Mouse (Mus musculus): Measurements from ENCODE around the gene Loxl1.

Loxl1 gene

DNA sequence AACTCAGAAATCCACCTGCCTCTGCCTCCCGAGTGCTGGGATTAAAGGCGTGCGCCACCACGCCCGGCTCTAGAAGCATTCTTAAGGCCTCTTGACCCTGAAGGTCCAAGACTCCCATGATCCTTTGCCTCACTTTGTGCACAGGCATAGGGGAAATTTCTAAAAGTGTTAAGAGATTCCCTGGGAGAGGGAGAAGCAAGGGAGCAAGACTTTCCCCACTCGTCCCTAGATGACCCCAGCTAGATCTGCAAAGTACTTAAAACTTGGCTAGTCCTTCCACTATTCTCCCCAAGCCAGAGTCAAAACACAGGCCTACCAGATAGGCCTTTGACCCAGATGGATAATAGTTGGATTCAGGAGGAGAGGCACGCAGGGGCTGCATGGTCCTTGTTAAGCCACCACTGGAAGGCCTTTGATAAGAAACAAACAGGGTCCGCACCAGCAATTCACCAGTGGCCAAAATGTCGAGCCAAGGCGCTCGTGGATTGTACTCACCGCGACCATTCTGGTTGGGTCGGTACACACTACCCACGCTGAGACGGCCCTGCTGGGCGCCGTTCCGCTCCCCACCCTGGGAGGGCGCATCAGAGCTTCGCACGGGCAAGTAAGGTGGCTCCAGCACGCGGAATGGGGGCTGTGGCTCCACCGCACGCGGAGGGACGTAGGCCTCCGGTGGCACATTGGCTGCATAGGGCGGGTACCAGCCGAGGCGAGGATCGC lies 1.6 kb downstream of the Loxl1 start:
- ATAC-seq (ENCODE audit: low TSS enrichment) = no peak

DNA sequence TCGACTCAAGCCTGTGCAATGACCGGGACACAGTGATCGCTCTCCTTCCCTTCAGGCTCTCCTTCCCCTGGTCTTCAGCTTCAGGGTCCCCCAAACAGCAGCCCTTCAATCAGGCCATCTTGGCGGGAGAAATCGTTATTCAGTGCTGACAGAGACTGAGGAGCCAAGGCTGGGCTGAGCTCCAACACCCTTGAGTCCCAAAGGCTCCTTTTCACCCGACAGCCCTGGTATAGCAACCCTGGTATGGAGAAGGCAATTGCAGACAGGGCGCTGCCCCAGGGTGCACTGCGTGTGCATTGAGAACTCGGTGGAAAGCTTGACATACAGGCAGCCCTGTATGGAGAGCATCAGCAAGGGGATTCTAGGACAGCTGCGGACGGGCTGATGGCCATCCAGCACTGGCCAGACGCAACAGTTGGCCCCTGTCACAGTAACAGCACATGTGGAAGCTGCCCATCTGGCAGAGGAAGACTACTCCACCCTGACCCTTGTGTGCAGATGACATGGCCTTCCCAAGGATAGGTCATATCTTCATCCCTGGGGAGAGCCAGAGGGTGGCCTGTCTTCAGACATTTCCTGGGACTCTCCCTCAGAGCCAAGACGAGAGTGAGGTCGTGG lies 2.8 kb downstream of the Loxl1 start:
- no peak for ATAC-seq (ENCODE audit: low TSS enrichment)

DNA sequence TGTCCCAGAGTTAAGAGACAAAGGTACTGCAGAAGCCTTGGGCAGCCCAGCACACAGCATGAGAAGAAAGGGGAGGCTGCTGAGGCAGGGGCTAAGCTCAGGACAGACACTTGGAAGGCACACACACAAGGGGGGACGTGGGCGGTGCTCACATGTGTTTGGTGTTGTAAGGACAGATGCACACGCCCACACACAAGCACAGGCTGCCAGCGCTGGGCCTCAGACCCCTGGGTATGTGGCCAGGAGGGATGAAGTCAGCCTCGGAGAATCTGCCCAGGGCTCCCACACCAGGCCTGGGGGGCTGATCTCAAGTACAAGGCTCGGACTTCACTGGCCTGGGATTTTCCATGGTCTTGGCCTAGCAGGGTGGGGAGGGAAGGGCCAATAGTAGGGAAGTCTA lies 4.6 kb downstream of the Loxl1 start:
- ATAC-seq (ENCODE audit: low TSS enrichment) = peak; percentile 66

DNA sequence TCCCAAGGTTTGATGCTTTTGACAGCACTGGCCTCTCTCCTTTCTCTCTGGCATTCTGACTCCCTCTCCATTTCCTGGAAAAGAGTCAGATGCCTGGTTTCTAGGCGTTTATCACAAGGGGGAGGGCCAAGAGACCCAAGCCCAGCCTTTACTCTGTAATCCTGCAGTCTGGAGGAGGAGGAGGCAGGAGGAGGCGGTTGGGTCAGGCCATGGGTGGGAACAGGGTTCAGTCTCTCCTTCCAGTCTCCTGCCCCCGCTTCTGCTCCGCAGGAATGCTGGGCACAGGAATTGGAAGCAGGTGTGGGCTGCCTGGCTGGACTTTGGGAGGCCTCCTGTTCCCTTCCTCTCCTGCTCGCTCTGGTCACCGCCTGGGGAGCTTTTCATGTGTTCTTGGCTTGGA lies 7.3 kb downstream of the Loxl1 start:
- ATAC-seq (ENCODE audit: low TSS enrichment) = no peak

DNA sequence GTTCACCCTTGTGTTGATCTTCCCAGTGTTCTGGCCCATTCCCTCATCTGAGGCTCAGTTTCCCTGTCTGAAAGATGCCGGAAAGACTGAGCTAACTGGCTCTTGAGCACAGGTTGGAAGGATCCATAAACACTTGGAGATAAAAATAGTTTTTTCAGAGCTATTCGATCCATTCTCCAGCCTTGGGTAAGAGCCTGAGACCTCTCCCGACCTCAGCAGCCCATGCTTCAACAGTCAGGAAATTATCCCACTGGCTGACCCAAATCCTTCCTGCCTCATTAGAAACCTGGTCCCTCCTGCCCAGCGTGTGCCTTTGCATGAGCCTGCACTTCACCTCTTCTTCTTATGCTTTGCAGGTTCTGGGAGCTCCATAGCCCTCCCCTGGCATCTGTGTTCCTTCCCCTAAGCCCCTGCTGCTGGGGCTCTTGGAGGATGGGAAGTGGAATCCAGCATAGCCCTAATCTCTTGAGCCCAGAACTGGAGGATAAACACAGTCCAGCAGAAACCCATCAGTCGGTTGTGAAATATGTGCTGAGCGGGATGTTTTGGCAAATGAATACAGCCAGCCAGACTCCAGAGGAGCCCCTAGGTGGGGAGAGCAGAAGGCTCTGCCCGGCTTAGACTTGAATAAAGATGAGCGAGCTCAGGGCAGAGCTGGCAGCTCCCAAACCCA lies 9.3 kb downstream of the Loxl1 start:
- no peak for ATAC-seq (ENCODE audit: low TSS enrichment)

DNA sequence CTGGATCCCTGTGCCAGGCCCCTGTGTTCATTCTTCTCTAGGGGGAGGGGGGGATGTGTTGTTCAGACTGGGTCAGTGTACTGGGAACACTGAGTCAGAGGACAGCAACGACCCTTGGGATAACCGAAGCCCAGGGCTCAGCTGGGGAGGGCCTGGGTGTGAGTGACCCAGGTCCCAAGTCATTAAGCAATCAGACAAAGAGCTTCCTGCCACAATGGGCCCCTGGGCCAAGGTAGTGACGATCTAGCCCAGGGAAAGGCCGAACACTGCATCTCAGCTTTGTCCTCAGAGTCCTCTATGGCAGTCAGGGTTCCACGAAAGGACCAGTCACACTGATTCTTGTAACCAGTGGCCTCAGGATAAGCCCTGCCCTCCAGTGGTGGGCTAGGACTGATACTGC lies 9.9 kb downstream of the Loxl1 start:
- ATAC-seq (ENCODE audit: low TSS enrichment) = no peak

DNA sequence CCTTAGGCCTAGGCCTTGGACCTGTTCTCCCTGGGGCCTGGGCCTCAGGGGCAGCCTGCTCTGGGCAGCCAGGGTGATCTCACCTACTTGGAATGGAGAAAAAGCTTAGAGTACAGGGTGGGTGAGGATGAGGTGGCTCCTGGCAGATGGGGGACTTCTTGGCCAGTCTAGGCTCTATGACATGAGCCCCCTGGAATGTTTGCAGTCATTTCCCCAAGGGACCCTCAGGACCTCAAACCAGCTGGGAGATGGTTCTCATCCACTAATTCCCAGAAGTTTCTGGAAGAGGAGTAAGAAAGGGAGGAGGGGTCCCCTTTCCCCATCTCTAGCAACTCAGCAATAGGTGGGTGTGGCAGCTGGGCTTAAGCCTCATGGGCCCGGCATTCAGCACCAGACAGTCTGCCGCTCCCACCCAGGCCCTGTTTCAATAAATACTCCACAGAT lies 13.6 kb downstream of the Loxl1 start:
- ATAC-seq (ENCODE audit: low TSS enrichment) = no peak

DNA sequence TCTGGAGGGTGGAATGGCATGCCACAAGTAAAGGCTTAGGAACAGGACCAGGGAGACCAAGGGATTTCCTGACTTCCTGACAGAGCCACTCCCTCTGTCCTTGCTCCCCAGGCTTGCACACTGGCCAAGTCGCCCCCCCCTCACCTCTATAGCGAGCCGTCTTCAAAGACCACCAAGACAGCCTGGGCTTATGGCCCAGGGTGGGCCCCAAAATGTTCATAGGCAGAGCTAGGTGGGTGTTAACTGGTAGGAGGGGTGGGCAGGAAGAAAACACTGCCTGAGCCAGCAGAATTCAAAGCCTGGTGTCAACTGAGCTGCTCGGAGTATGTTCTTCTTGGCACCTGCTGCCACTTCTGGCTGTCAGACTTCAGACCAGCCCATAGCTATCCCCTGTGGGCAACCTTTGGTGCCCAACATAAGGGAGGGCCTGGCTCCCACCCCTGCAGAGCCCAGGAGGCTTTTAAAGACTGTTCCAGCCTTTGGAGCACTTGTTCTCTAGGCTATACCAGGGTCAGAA lies 15.0 kb downstream of the Loxl1 start:
- ATAC-seq (ENCODE audit: low TSS enrichment) = no peak

DNA sequence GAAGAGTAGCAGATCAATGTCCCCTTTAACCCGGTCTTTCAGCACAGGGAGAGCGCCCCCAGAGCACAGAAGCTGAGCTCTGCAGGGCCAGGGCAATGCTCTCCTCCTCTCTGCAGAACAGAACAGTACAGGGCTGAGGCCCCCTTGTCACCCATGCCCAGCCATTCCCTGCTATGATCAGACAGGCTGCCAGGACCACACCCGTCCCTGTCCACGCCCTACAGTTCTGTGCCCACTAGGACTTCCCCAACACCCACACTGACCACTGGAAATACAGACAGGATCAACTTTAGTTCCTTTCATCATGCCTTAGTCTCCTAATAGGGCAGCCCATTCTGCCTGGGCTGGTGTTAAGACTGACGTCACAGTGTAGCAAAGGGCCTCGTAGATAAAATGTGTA lies 15.9 kb downstream of the Loxl1 start:
- ATAC-seq (ENCODE audit: low TSS enrichment) = no peak

DNA sequence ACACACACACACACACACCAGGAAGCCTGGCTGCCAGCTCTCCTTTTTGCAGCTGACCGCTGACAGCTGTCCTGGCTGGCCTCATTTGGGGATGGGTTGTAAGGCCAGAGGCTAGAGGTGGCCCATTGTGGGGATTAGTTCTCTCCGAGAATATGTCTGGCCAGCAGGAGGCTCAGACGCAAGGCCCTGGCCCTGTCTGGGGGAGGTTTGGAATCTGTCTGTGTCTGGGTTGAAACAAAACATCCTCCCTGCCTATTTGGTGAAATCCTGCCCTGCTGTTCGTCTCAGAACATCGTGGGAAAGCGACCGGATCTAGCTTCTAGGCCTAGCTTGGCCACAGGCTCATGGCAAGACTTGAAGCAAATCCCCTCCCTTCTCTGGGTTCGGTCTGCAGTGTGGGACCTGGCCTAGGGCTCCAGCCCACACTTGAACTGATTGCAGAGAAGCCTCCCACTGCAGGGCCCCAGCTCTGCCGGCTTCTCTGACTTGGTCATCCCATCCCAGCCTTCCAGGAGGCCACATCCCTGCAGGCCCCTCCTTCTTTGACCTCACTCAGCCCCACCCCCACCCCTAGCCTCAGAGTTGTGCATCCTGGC lies 17.1 kb downstream of the Loxl1 start:
- ATAC-seq (ENCODE audit: low TSS enrichment) = no peak

DNA sequence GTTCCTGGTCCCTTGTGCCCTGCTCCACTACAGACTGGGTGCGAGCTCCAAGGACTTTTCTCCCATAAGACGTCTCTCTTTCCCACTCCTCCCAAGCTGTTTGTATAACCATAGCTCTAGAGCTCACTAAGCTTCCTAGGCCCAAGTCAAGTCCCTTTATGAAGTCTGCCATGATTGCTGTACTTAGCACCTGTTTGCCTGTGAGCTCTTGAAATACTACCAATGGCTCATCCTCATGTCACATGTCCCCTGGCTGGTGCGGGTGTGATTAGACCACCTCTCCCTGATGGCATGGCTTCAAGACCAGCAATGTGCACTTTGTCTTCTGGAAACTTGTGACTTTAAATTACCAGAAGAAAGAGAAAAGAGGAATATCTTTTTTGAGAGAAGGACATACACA lies 17.6 kb downstream of the Loxl1 start:
- no peak for ATAC-seq (ENCODE audit: low TSS enrichment)

DNA sequence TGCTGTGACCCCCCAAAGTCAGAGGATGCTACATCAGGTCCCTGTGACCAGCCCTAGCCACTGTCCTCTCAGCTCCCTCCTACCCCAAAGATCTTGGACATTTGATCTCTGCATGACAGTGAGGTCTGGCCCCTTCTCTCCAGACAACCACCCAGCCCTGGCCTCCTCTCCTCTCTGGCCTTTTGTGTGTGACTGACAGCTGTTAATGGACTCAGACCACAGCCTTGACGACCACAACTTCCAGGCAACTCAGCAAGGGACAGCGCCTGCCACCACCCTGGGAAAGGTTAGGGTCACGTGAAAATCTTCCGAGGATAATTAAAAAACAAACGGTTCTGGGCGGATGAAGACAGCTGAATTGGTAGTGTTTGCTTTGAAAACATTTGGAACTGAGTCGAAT lies 18.5 kb downstream of the Loxl1 start:
- ATAC-seq (ENCODE audit: low TSS enrichment) = no peak

DNA sequence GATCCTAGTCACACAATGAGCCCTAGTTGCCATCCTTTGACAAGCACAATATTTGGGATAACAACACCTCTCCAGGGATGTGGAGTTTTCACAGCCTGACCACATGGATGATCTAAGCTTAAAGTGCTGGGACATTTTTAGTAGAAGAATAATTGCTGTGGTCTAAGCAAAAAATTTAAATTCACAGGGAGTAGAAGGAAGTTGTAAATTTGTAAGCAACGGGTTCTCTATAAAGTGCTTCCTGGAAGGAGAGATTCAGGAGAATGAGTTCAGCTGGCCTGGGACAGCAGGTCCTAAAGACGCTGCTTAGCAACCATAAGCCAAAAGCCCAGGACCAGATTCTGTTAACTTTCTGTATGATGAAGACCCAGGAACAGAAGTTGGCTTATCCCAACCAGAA lies 23.1 kb downstream of the Loxl1 start:
- ATAC-seq (ENCODE audit: low TSS enrichment) = no peak

DNA sequence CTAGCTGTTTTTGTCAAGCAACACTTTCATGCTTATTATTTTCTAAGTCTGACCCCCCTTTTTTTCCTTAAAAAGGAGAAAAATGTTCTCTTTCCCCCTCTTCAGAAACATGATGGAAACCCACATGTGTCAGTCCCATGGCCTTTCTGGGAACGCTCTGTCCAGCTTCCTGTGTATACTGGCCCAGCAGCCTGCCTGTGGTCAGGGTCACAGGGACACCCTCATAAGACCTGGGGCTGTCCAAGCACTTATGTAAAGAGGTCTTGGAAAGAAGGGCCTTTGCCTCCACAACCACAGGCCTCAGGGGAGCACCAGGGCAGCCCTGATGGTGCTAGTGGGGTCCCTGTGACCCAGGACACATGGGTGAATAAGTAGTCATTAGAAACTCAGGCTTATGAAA lies 23.9 kb downstream of the Loxl1 start:
- no peak for ATAC-seq (ENCODE audit: low TSS enrichment)

DNA sequence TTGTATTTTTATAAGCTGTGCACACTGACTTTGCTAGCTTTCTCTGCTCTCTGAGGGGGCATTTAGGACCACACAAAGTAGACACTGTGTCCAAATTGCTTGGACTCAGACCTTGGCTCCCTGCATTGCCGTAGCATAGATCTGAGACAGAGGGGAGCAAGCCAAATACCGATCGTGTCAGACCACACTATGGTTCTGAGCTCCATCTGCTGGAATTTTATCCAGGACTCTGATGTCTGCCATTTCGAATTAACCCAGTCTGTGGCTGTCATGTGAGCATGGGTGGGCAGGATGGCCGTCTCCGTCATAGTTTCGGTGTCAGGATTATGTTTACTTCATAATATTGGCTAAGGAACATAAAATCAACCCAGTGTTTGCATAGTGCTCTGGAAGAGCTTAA lies 29.6 kb downstream of the Loxl1 start:
- ATAC-seq (ENCODE audit: low TSS enrichment) = no peak

DNA sequence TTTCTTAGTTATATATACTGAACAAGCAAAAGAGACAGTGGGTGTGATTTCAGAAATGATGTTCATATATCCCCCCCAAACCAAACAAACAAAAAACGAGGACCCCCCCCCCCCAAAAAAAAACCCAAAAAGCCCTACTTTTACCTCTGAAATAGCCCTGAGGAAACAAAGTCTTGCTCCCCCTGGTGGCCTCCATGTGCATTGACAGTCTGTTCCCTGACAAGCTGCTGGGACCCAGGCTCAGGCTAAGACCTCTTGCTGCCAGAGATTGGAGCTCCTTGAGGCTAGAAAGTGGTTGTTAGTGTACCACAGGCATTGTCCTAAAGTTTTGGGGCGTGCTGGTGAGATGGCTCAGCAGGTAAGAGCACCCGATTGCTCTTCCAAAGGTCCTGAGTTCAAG lies 31.4 kb downstream of the Loxl1 start:
- ATAC-seq (ENCODE audit: low TSS enrichment) = no peak

DNA sequence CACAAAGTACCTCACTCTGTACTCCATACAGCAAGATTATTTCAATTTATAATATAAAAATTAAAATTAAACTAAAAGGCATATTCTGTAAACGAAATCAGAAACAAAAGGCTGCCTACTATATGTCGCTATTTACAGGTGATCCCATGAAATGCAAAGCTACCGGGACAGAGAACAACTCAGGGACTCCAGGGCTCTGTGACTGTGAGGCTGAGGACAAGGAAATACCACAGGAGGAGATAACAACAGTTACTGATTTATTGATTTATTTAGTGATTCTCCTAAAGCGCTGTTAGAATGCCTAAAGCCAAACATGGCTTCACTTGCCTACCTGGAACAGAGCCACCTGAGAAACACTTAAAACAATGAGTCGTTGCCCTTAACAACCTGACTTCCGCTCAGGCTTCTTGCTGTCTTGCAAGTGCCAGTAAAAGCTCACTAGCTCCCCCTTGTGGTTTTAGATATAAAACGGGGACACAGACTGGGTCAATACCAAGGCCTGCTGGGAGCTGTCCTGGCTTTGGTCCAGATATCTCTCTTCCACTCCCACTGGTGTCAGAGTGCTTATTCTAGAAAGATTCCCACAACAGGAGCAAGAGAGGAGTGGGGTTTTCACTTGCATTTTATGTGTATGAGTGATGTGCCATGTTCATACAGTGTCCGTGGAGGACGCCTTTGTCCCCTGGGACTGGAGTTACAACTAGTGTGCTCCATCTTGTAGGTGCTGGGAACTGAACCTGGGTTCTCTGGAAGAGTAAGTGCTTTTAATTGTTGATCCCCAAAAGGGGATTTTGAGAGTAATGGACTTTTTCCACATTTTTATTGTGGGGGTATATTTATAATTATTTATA lies 32.5 kb downstream of the Loxl1 start:
- peak; percentile 76; the same call in 1 of the 2 replicates for ATAC-seq (ENCODE audit: low TSS enrichment)

DNA sequence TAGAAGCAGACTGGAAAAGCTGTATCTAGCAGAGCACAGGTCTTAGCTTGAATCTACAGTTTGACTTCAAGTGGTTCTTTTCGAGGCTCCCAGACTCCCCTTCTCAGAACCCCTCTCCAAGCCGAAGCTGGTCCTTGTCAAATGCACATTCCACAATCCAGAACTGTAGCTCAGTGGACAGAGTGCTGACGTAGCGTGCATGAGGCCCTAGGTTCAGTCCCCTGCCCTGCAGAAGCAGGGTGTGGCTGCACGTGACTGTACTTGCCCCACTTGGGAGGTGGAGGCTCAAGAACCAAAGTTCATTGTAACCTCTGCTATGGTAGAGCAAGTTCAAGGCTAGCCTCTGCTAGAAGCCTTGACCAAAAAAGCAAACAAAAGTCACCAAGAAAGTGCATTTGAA lies 33.2 kb downstream of the Loxl1 start:
- no peak for ATAC-seq (ENCODE audit: low TSS enrichment)

DNA sequence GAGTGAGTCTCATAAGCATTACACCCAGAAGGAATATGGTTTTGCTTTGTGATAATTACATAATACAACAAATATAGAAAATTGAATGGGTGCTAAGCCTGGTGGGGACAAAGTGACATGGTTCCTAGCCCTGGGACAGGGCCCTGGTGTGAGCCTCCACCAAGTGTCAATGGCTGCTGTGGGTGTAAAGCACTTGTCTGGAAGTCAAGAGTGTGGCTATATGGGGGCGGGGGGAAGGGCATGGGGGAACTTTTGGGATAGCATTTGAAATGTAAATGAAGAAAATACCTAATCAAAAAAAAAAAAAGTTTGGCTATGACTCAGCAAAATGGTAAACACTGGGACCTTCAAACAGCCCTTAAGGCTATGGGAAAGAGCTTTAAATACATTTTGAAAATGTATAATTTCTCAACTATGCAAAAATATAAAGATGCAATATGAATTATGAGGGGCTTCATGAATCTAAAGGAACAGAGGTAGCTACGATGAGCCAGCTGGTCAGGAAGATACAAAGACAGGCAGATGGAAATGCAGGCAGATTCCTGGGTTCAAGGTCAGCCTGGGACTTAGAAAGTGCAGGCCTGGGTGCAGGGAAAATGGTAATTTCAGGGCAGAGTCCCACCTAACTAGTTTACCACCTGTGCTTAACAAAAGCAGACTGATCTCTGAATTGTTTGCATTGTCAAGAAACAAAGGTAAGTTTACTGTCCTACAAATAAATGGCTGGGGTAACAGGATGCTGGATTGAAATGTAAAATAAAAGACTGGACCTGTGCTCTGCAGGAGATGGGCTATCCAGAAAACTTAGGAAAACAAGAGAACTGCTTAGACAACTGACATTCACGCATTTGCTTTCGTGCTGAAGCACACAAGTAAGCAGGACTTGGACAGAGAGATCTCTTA lies 33.9 kb downstream of the Loxl1 start:
- no peak for ATAC-seq (ENCODE audit: low TSS enrichment)

DNA sequence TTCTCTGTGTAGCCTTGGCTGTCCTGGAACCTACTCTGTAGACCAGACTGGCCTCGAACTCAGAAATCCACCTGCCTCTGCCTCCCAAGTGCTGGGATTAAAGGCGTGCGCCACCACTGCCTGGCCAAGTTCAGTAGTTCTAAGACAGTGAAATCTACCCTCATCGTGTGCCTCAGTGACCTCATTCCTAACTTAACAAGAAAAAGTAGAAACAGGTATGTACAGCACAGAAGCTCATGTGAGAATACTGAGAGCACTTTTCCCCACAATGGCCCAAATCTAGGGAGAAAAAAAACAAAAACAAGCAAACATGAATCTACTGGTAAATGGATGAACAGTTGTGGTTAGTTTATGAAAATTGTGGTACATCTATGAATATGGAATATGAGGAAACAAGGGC lies 34.7 kb downstream of the Loxl1 start:
- no peak for ATAC-seq (ENCODE audit: low TSS enrichment)

DNA sequence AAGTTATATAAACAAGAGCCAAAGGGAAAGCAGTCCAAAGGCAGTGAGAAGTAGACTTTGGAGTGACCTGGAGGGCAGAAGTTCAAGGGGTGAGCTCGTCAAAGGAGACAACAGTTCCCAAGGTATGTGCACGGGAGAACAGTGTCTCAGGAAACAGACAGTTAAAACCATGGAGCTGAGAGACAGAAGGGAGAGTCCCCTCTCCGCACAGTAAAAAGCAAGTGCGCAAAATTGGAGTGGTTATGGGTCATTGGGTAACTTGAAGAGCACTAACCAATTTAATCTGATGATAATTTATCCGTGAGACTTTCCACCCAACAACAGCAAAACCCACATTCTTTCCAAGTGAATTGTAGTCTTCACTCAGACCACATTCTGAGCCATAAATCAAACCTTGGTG lies 36.6 kb downstream of the Loxl1 start:
- ATAC-seq (ENCODE audit: low TSS enrichment) = no peak

All from frontal cortex, adult (tissue).